Mouse (Mus musculus) common myeloid progenitor, adult 5-6 weeks (primary cell): ENCODE measurements around the gene Fkbp1b. TPM values are rescaled to one million over a fixed set of nuclear protein-coding genes. Genes with fewer than 3 reads are reported as not detected.

Source experiments
- total RNA-seq: library from RNA; stranded (forward); fragments of 200-1000, 187-1606 nt; gene quantifications from 2 replicates; pipeline ENCODE4 v1.2.3, GENCODE M21; 2017

Gene Fkbp1b
- total RNA-seq, 1 experiment from 2014 or later = 2.8 TPM

Other genes with a start within 250 kb of the Fkbp1b start
- 135 and 164 TPM in 2 replicates for gene Itsn2, start 249.0 kb downstream of the Fkbp1b start, total RNA-seq
- not detected in 2 replicates for gene Gm3625, start 248.7 kb downstream of the Fkbp1b start, total RNA-seq
- 0.59 and 0.63 TPM in 2 replicates for gene Fam228a, start 103.2 kb downstream of the Fkbp1b start, total RNA-seq
- gene Pfn4, start 72.6 kb downstream of the Fkbp1b start, total RNA-seq = 1.2 and 7.0 TPM in 2 replicates
- gene Fam228b, start 72.3 kb downstream of the Fkbp1b start, total RNA-seq = 2.7 and 10.2 TPM in 2 replicates
- 174 and 177 TPM in 2 replicates for gene Sf3b6, start 24.0 kb downstream of the Fkbp1b start, total RNA-seq
- 6.9 TPM in 2 replicates for gene Wdcp, start 1.7 kb upstream of the Fkbp1b start, total RNA-seq
- 65.2 and 78.7 TPM in 2 replicates for gene Mfsd2b, start 32.8 kb upstream of the Fkbp1b start, total RNA-seq
- 45.1 and 78.5 TPM in 2 replicates for gene Ubxn2a, start 66.1 kb upstream of the Fkbp1b start, total RNA-seq
- 51.2 and 53.5 TPM in 2 replicates for gene Atad2b, start 75.8 kb upstream of the Fkbp1b start, total RNA-seq